Mouse (Mus musculus) adrenal gland, postnatal 14 days (tissue): ENCODE data around the gene Ston1. TPM values are rescaled to one million over a fixed set of nuclear protein-coding genes. Genes with fewer than 3 reads are reported as not detected.

ENCODE experiments used
- DNase-seq: peaks from one replicate; pipeline ENCODE4 v3.0.0; 2021; ENCODE audit warnings: mixed read lengths
- total RNA-seq: library from RNA; stranded (reverse); gene quantifications from 2 replicates; pipeline ENCODE4 v1.2.3, GENCODE M21; 2021

Ston1 gene
- total RNA-seq, 1 experiment from 2014 or later, result 28.0 TPM

DNA sequence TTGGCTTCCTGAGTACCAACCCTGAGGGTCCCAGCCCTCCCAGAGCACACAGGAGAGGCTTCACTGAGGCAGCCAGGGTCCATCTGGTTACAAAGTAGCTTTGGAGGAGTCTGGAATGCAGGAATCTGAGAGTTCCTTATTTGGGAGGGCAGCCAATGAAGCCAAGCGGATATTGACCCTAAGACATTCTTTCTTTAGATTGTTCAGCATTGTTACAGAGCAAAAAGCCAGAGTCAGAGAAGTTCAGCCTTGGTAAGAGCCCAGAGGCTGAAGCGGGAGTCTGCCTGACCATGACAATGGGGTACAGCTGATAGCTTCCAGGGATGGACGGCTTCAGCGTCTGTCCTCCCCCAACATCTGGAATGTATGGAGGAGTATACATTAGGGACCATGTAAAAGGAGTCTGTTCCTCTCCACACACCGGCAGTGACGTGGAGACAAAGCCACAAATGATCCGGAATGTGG lies 28.9 kb downstream of the Ston1 start:
- DNase-seq, result no peak

DNA sequence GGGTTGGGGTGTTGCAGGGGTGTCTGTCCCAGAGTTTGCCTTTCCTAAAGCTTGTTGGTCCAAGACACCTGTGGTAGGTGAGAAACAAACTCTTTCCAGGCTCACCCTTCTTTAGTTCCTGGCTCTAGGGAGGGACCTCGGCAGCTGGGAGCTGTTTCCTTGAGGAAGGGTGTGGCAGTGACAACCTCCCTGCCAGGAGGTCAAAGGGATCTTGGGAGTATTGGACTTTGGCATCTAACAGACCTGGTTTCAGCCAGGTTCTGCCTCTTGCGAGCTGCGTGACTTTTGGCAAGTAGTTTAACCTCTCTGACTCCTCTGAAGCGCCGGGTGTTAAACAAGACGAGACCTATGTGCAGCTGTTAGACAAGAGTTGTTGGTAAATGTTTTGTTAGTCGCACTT lies 29.7 kb downstream of the Ston1 start:
- peak; percentile 16 for DNase-seq

DNA sequence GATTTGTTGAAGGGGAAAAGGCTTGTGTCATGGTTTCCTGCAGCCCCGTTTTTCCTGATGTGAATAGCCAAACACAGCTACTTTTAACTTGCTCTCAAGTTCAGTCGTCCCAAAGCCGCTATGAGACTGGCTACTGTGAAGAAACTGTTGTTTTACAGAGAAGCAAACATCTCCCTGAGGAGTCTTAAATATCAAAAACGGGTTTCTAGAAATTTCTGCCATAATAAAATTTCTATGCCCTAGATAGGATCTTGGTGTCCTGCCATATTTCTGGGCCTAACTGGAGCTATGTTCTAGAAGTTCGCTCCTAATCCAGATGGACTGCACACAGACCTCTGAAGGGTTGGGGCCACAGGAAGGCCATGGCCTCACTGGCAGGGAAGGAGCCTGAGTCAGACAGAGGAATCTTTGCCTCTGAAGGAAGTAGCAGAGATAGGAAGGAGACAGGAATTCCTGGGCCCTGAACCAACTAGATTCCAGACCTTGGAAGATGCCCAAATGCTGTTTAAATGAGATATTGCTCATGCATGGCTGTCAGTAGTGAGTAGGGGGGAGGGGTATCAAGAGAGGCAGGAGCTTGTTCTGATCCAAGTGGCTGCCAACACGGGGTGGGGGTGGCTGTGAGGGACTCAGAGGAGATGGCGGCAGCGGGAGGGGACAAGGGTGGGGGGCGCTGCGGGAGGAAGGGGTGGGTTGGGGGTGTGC lies 31.3 kb downstream of the Ston1 start:
- DNase-seq, result peak; percentile 80

DNA sequence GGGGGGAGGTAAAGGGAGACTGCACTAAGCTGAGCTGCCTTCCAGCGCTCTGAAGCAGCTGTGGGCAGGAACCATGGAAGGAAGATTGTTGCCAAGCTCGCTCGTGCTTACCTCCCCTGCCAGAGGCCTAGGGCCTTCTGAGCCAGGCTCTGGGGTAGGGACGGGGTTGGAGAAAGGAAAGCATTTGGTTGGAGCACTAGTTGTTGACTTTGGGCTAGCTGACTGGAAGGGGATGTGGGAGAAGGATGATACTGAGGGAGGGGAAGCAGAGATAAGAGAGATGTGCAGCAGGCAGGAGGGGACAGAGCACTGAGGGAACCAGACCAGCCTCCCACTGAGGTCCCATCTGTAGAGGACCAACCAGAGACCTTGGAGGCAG lies 31.9 kb downstream of the Ston1 start:
- no peak for DNase-seq

DNA sequence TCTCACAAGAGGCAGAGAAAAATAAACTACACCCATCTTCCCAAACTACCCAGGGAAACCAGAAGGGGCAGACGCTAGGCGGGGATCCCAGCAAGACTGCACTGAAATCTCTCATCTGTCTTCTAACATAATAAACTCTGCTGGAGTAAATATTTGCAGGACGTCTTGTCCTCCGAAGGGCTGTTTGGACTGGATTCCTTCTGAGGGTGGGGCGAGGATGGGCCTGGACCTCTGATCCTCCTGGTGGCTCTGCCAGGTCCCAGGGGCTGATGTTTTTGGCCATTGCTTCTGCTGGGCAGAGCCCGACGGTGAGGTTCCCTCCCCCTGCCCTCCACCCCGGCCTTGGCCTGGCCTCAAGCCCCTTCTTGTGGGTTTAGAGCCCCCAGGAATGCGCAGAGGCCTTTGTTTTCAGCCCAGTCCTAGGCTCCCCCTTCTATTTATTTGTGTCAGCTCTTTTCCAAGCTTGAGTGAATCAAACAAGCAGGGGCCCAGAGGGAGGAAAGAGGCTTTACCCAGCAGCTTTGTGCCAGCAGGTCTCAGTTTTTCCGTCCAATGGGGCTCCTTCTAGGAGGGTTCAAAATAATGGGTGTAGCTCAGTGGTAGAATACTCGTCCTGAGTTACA lies 32.6 kb downstream of the Ston1 start:
- peak; percentile 56 for DNase-seq

DNA sequence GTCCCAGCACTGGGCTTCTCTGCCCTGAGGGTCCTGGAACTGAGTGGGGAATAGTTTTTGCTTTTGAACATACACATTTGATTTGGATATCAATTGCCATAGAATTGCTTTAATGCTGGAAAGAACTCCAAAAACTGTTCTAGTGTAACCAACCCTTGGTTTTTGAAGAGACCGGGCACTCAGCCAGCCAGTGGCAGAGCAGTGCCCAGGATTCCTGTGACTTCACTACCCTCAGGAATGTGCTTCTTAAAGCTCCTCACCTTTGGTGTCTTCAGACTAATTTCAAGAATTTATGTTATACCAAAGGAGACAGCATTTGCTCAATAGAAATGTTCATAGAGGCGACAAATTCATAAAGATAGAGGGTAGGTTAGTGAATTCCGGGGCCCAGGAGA lies 33.1 kb downstream of the Ston1 start:
- DNase-seq, result peak; percentile 74

DNA sequence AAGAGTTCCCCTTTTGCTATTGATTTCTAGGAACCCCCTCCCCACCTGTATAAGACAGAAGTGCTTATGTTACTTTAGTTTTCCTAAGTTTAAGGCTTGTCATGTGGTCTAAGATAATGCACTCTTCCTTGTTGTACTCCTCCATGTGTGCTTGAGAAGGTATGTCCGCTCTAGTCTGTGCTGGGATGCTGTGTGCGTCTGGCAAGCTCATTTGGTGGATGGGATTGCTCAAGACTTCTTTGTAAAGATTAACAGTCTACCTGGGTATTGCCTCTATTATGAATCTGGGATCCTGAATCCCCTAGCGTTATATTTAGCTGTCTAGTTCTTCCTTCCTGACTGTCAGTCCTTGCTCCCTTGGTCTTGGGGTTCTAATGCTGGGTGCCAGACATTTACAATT lies 35.1 kb downstream of the Ston1 start:
- no peak for DNase-seq

DNA sequence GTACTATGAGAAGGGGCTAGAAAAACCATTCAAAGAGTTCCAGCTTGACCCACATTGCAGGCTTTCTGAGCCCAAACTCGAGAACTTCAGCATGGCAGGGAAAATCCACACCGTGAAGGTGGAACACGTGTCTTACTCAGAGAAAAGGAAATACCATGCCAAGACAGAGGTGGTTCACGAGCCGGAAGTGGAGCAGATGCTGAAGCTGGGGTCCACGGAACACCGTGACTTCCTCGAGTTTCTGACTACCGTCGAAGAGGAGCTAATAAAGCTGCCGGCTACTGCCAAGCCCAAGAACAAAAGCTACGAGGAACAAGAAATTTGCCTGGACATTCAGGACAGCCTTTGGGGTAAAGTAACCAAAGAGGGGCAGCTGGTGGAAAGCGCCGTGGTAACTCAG lies 38.6 kb downstream of the Ston1 start:
- DNase-seq, result no peak

DNA sequence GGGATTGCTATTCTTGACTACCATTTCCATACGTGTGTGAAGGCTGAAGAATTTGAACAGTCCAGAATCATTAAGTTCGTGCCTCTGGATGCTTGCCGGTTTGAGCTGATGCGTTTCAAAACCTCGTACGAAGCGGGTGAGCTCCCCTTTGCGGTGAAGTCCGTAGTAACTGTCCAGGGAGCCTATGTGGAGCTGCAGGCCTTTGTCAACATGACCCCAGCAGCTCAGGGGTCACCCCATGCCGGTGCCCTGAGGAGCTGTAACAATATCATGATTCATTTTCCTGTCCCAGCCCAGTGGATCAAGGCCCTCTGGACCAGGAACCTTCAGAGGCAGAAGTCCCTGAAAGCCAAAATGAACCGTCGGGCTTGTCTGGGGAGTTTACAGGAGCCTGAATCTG lies 39.1 kb downstream of the Ston1 start:
- DNase-seq, result peak; percentile 71

DNA sequence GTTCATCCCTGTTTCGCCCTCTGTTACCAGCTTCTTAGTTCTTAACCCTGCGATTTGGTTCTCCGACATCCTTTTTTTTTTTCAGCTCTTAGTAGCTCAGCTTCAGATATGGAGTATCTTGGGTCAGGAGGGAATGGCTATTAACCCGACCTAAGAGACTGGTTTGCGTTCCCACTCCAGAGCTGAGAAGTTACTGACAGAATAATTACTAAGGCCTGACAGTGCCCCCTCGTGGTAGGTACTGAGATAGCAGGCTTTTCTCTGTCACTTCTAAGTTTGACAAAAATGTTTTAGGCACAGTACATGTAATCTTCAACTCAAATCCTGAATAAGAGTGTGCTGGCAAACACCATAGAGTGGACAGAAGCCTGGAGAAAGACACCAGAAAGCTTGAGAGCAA lies 43.5 kb downstream of the Ston1 start:
- peak; percentile 85 for DNase-seq

DNA sequence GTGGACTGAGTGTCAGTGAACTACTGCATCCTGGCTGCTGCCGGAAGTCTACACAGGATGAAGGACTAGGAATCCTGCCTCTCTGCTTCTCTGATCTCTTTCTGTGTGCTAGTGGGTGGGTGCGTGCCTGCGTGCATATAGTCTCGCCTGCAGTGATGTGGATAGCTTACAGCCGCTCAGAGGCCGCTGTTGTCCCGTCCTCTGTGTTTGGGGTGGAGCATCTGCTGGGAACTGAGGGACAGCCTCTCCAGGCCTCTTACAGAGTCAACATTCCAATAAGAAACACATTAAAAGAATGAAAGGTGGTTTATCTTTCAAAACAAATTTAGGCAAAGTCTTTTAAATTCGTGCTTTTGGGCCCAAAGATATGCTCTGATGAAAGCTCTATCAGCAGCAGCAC lies 44.4 kb downstream of the Ston1 start:
- DNase-seq, result no peak

DNA sequence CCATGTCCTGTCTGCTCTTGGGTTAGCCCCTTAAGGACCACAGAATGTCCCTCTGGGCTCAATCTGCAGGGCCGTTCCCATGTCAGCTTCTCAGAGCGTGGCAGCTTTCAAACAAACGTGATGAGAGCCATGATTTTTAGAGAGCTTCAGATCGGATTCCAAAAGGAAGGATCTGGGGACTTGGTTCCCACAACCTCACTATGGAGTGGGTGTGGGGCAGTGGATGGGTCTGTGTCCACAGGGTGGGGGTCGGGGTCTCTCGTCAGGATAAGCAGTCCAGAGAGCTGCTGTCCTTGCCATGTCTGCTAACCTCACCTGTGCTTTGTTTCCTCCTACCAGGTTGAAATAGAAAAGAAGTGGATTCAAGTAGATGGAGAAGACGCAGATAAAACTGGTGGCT lies 47.4 kb downstream of the Ston1 start:
- no peak for DNase-seq

DNA sequence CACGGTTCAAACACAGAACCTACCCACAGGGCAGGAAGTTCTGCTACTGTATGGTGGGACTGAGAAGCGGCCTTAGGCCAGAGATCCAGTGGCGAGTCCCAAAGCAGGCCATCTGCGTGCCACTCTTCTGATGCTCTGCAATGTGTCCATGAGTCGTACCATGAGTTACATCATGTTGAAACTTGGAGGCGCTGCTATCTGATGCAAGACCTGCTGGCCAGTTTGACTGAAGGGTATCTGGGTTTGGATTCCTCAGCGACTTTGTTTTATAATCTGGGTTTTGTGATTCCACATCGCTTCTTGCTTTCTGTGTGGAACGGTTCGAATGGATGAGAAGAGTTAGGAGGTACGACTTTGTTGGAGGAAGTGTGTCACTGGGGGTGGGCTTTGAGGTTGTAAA lies 47.8 kb downstream of the Ston1 start:
- peak; percentile 24 for DNase-seq

DNA sequence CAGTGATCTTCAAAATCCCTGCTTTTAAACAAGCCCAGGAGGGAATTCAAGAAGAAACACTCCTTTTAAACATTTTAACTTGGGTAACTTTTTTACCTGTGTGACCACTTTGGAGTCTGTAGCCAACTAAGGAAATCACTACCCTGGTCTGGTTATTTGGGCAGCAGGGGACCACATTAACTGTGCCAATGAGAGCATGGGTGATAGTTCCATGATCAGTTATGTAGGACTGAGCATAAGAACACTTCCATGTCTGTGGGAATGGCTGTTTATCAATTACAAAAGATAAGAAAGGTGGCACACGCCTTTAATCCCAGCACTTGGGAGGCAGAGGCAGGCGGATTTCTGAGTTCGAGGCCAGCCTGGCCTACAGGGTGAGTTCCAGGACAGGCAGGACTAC lies 49.7 kb downstream of the Ston1 start:
- no peak for DNase-seq

DNA sequence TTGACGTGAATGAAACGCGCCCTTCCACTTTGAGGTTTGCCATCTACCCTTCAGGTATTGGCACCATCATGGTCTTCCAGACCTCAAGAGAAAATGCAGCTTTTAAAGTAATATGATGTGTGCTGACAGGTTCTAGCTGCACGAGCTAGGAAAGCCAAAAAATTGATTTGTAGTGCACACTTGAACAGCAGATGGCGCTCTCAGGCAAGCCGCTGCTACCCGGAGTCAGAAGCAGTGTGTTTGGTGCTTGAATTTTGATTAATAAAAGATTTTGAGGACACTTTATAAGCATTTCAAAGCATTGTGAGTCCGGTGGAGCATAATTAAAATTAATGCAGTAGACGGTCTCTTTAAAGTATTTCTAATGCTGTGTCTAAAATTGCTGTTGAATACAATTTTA lies 54.5 kb downstream of the Ston1 start:
- peak; percentile 73 for DNase-seq

DNA sequence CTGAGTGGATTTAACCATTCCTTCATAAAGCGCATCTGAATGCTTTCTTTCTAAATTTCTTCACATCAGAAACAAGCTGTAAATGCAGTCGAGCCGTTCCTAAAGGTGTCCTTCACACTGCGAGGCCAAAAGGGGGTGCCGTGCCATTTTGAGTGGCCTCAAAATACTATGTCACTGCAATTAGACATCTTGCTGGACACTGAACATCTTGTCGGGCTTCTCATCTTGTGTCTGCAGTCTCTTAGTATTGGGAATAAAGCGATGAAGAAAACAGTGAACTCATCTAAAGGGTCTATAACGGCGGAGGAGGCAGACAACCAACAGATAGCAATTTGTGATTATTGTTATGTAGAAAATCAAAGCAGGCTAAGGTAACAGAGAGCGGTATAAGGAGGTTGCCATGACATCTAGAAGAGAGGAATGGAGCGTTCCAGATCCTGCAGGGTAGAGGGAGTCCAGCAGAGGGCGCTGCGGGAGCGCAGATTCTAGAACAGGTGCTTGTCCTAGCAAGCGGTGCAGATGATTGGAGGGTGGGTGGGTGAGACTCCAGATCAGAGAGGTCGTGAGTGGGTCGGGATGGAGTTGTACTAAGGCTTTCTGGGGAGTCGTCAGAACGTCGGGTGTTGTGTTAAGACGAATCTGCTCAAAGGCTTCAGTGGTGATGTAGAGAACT lies 55.4 kb downstream of the Ston1 start:
- peak; percentile 84 for DNase-seq

DNA sequence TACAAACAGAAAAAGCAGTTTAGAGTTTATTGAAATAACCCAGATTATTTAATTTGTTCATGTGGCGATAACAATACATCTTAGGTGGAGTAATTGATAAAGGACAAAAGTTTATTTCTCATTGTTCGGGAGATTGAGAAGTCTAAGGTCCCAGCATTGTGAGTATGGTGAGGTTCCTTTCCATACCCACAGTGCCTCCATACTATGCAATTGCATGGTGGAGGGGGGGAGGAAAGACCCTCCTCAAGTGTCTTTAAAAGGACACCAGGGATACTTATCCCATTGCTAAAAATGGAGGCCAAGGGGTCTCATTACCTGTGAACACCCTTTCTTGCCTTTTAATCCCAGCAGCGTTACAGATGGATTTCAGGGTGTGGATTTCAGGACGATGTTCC lies 55.9 kb downstream of the Ston1 start:
- no peak for DNase-seq

DNA sequence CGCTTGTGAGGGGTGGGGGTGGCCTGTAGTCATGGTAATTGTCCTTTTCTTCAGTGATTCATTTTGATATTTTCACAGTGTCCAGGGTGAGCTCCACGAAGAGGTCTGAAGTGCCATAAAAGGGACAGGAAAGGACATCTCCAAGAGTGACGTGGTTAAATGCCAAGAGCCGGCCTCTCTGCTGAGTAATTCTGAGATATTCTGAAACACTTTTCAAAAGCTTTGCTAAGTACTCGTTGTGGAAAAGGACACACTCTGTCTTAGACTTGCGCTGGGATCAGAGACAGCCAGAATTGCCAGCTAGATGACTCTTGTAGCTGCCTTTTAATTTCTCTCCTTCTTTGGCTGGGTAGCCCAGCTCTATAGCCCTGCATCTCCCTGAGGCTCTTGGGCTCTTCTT lies 61.0 kb downstream of the Ston1 start:
- peak; percentile 13 for DNase-seq

DNA sequence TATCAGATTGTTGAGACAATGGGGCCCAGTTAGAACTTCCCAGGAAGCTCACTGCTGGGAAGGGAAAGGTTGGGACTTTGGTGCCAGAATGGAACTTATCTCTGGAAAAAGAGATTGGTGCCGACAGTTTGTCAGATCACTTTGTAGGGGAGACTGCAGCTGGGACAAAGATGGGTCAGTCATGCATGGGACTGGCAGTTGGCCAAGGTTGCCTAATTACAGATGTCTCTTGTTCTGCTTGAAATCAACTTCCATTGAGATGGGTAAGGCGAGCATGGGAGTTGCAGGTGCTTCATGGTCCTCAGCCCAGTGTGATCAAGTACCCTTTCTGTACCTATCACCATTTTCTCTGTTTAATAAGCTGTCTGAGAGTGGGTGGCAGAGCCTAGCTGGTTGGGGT lies 68.6 kb downstream of the Ston1 start:
- no peak for DNase-seq

DNA sequence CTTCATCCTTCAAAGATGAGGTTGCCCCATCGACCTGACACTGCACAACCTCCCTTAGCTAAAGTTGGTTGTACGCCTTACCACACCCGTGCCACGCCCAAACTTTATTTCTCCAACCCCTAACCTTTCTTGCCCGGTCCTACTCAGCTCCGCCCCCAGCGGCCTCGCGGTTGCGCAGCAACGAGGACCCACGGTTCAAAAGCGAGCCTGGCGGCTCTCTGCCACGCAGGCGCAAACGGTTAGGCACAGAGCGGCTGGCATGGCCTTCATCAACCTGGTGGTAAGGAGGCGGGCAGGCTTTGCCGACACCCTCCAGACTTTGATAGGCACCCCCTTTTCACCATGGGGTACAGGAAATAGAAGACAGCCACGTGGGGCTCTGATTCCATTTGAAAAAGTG lies 71.0 kb downstream of the Ston1 start, which contains the start of gene Gtf2a1l:
Gene Gtf2a1l (plus strand): TSS at position 209 of the 400 bp plus-strand sequence.
- peak; percentile 73 for DNase-seq

DNA sequence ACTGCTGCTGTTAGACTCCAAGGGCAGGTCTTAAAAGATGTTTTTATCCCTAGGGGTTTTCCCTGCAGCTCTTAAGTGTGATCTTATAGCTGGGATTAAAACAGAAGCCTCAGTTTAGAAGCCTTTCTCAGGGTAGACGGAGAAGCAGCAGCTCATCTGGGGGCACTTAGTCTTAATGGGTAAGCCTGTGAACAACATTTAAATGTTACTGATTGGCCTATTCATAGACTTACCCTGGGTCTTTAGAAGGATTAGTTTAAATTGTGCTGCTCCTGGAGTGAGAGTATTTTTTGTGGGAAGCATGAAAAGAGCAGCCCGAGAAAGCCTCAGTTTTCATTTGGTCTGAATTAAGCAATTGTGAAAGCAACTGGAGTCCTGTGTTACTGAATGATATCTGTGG lies 72.4 kb downstream of the Ston1 start:
- no peak for DNase-seq

DNA sequence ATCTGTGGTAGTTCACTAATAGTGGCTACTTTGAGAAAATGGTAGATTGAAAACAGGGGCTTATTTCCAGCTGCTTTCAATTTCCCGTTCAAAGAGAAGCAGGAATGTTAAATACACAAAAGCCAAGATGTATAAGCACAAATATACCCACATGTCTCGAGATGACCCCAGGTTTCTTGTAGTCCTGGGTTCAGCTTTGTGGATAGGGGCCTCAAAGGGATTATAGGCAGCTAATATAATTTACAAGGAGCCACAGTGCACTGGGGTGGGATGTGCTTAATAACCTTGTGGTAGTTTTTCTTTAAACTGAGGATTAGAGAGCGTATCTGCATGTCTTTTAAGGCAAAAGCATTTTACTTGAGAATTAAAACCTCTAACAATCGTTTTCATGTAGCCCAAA lies 73.3 kb downstream of the Ston1 start:
- DNase-seq, result no peak
